Mouse (Mus musculus): ENCODE measurements around the gene Gm17689. TPM values are rescaled to one million over a fixed set of nuclear protein-coding genes. Genes with fewer than 3 reads are reported as not detected.

The Gm17689 gene
- polyA plus RNA-seq (2014; fragmentation: Nextera tagmentation; extraction: Ambion mirVana), result not detected in 2 replicates

DNA sequence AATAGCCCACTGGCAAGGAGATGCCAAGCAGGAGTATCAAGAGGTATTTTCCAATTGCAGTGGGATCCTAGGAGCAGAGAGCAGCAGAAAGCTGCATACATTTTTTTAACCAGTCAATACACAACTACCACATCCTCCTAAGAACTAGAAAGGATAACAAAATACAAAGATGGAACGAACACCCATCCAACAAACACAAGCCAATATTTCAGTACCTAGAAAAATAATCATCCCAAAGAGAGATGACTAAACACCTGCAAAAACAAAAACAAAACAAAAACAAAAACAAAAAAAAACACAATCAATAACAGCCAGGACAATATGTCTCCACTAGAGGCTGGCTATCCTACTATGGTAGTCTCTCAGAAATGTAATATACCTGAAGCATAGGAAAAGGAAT, at the start of gene Gm17689:
Gene Gm17689, minus strand, starts transcription at position 101 of the 400 bp plus-strand sequence.
- 51% methylated on average over 1 of the region's 1 CpGs for WGBS (ENCODE audit: insufficient replicate concordance)

DNA sequence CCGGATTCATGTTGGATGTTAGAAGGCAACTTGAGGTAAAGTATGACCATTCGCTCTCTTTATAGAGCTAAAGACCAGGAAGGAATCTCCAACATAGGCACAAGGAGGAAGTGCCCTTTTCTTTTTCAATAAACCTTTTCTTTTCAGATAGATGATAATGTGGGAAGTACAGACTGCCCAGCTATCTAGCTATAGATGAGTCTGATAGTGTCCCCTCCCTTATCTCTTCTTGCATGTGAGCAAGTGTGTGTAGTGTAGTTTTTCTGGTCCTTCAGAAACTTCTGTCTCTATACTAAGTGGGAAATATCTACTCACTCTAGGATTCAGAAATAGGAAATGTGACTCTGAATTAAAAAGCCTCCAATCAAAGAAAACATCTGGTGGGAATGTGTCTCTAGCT, 40.6 kb downstream of the Gm17689 start, which contains the start of gene Gm5615:
Gene Gm5615, minus strand, starts transcription at position 101 of the 400 bp plus-strand sequence.
- H3K36me3 ChIP-seq (ENCODE audit: control insufficient read depth, insufficient read depth, low read length), result no peaks in the 10 kb centered on the region
- 0 out of 2 replicates have a peak, but pooled peaks cover 2% of the 10 kb centered on the region for H3K9me3 ChIP-seq (replicated peaks; ENCODE audit: control insufficient read depth, low read length)
- H3K4me2 ChIP-seq, result no peak within 1 kb of the TSS
- 74% methylated on average over 2 of the region's 2 CpGs for WGBS (ENCODE audit: insufficient replicate concordance)
- no peaks in the 10 kb centered on the region for H3K4me1 ChIP-seq (ENCODE audit: control insufficient read depth, insufficient read depth, low read length)
- H3K4me3 ChIP-seq (ENCODE audit: low read depth, low read length), result no peak within 1 kb of the TSS
- ATAC-seq (replicated peaks; ENCODE audit: insufficient number of reproducible peaks, low FRiP score, low TSS enrichment), result no peak
- no peaks in the 10 kb centered on the region for H3K27me3 ChIP-seq (ENCODE audit: control insufficient read depth, insufficient read depth, low read length)
- no peak within 1 kb of the TSS for H3K27ac ChIP-seq (ENCODE audit: low read depth, low read length)
- H3K9ac ChIP-seq (ENCODE audit: low read depth, low read length), result no peak within 1 kb of the TSS

More for the DNA sequence above, at the start of gene Gm17689:
- H3K27me3 ChIP-seq (ENCODE audit: control insufficient read depth, insufficient read depth, low read length), result no peaks in the 10 kb centered on the region
- peaks cover 6% of the 10 kb centered on the region for H3K9me3 ChIP-seq (replicated peaks; ENCODE audit: control insufficient read depth, low read length)
- H3K9ac ChIP-seq (ENCODE audit: low read depth, low read length), result no peak within 1 kb of the TSS
- H3K4me1 ChIP-seq (ENCODE audit: control insufficient read depth, insufficient read depth, low read length), result no peaks in the 10 kb centered on the region
- no peaks in the 10 kb centered on the region for H3K36me3 ChIP-seq (ENCODE audit: control insufficient read depth, insufficient read depth, low read length)
- H3K4me2 ChIP-seq, result no peak within 1 kb of the TSS
- ATAC-seq (replicated peaks; ENCODE audit: insufficient number of reproducible peaks, low FRiP score, low TSS enrichment), result no peak
- H3K27ac ChIP-seq (ENCODE audit: low read depth, low read length), result no peak within 1 kb of the TSS
- no peak within 1 kb of the TSS for H3K4me3 ChIP-seq (ENCODE audit: low read depth, low read length)

Other genes with a start within 250 kb of the Gm17689 start
- not detected in 2 replicates for gene Gm7257, start 150.8 kb downstream of the Gm17689 start, polyA plus RNA-seq (2014; fragmentation: Nextera tagmentation; extraction: Ambion mirVana)
- gene Gm9513, start 107.0 kb downstream of the Gm17689 start, polyA plus RNA-seq (2014; fragmentation: Nextera tagmentation; extraction: Ambion mirVana), result not detected in 2 replicates
- not detected in 2 replicates for gene Gm5615, start 40.7 kb downstream of the Gm17689 start, polyA plus RNA-seq (2014; fragmentation: Nextera tagmentation; extraction: Ambion mirVana)
- gene A630095E13Rik, start 60.7 kb upstream of the Gm17689 start, polyA plus RNA-seq (2014; fragmentation: Nextera tagmentation; extraction: Ambion mirVana), result not detected in 2 replicates
- not detected in 2 replicates for gene Acrv1, start 110.6 kb upstream of the Gm17689 start, polyA plus RNA-seq (2014; fragmentation: Nextera tagmentation; extraction: Ambion mirVana)
- 26.2 and 30.6 TPM in 2 replicates for gene Chek1, start 144.4 kb upstream of the Gm17689 start, polyA plus RNA-seq (2014; fragmentation: Nextera tagmentation; extraction: Ambion mirVana)
- 147 and 152 TPM in 2 replicates for gene Stt3a, start 185.0 kb upstream of the Gm17689 start, polyA plus RNA-seq (2014; fragmentation: Nextera tagmentation; extraction: Ambion mirVana)
- 38.2 and 38.7 TPM in 2 replicates for gene Ei24, start 214.8 kb upstream of the Gm17689 start, polyA plus RNA-seq (2014; fragmentation: Nextera tagmentation; extraction: Ambion mirVana)
- 3.6 and 3.9 TPM in 2 replicates for gene Fez1, start 239.2 kb upstream of the Gm17689 start, polyA plus RNA-seq (2014; fragmentation: Nextera tagmentation; extraction: Ambion mirVana)

All from heart, embryonic 11.5 days (tissue).